Mouse (Mus musculus): ENCODE data around the gene Ctdspl. TPM values are rescaled to one million over a fixed set of nuclear protein-coding genes. Genes with fewer than 3 reads are reported as not detected.

Ctdspl gene
- polyA plus RNA-seq, 1 experiment from 2014 or later, result 27.8 TPM

- no peak for ATAC-seq
- Histone ChIP-seq H3K27ac (ENCODE audit: low read length) (peak overlapping the region; percentile 95), H3K27me3 (replicated peaks; ENCODE audit: insufficient read depth, low read length) (no peaks in the 10 kb centered on the region), H3K9ac (replicated peaks; ENCODE audit: low read depth) (0 out of 2 replicates have a peak overlapping the region, but pooled peaks have one; percentile 16), H3K36me3 (ENCODE audit: insufficient read depth, low read length) (no peaks in the 10 kb centered on the region; the same call in 1 of the 2 replicates), H3K4me2 (replicated peaks; ENCODE audit: low read depth, low read length) (peak overlapping the region; percentile 95), H3K4me3 (ENCODE audit: low read depth, low read length) (no peak overlapping the region), H3K9me3 (ENCODE audit: low read length) (no peaks in the 10 kb centered on the region), H3K4me1 (ENCODE audit: insufficient read depth, low read depth, low read length) (peaks cover 17% of the 10 kb centered on the region; the same call in 1 of the 2 replicates)
- 18% methylated on average over 7 of the region's 7 CpGs for WGBS
- DNase-seq (ENCODE audit: low spot score), result peak; percentile 73
- TF ChIP-seq CTCF (IDR thresholded peaks at IDR 0.05), result no peak
- TF ChIP-seq EP300 (IDR thresholded peaks at IDR 0.05), result no peak
These were observed 2.4 kb downstream of the Ctdspl start for GRCm38 (mm10) chr9:118928656-118929055.

- H3K9ac ChIP-seq (replicated peaks; ENCODE audit: low read depth), result no peak overlapping the region
- no peak overlapping the region for H3K4me2 ChIP-seq (replicated peaks; ENCODE audit: low read depth, low read length)
- H3K36me3 ChIP-seq (ENCODE audit: insufficient read depth, low read length), result no peaks in the 10 kb centered on the region; the same call in 1 of the 2 replicates
- no peaks in the 10 kb centered on the region for H3K27me3 ChIP-seq (replicated peaks; ENCODE audit: insufficient read depth, low read length)
- peaks cover 10% of the 10 kb centered on the region; the same call in 1 of the 2 replicates for H3K4me1 ChIP-seq (ENCODE audit: insufficient read depth, low read depth, low read length)
- 62% methylated on average over 9 of the region's 9 CpGs for WGBS
- no peaks in the 10 kb centered on the region for H3K9me3 ChIP-seq (ENCODE audit: low read length)
- no peak overlapping the region for H3K4me3 ChIP-seq (ENCODE audit: low read depth, low read length)
- ATAC-seq, result no peak
- TF ChIP-seq CTCF (IDR thresholded peaks at IDR 0.05) (no peak), EP300 (IDR thresholded peaks at IDR 0.05) (no peak)
- 0 out of 2 replicates have a peak overlapping the region, but pooled peaks have one; percentile 9 for H3K27ac ChIP-seq (ENCODE audit: low read length)
- no peak for DNase-seq (ENCODE audit: low spot score)
These were observed 4.4 kb downstream of the Ctdspl start for GRCm38 (mm10) chr9:118930611-118931010.

- TF ChIP-seq CTCF (IDR thresholded peaks at IDR 0.05), result peak; percentile 43
- TF ChIP-seq EP300 (IDR thresholded peaks at IDR 0.05), result no peak
- Histone ChIP-seq H3K27ac (ENCODE audit: low read length) (no peak overlapping the region), H3K4me1 (ENCODE audit: insufficient read depth, low read depth, low read length) (peaks cover 4% of the 10 kb centered on the region; the same call in 1 of the 2 replicates), H3K9ac (replicated peaks; ENCODE audit: low read depth) (no peak overlapping the region), H3K9me3 (ENCODE audit: low read length) (no peaks in the 10 kb centered on the region), H3K4me3 (ENCODE audit: low read depth, low read length) (no peak overlapping the region), H3K36me3 (ENCODE audit: insufficient read depth, low read length) (no peaks in the 10 kb centered on the region), H3K27me3 (replicated peaks; ENCODE audit: insufficient read depth, low read length) (no peaks in the 10 kb centered on the region), H3K4me2 (replicated peaks; ENCODE audit: low read depth, low read length) (no peak overlapping the region)
- DNase-seq (ENCODE audit: low spot score), result no peak
- ATAC-seq, result no peak
- 75% methylated on average over 9 of the region's 9 CpGs for WGBS
These were observed 7.5 kb downstream of the Ctdspl start for GRCm38 (mm10) chr9:118933800-118934199.

GRCm38 (mm10) chr9:118934319-118934718 is 8.1 kb downstream of the Ctdspl start:
- WGBS, result 56% methylated on average over 12 of the region's 12 CpGs

GRCm38 (mm10) chr9:118935098-118935497 is 8.8 kb downstream of the Ctdspl start:
- DNase-seq (ENCODE audit: low spot score), result no peak
- H3K27ac ChIP-seq (ENCODE audit: low read length), result no peak overlapping the region
- no peak for TF ChIP-seq CTCF (IDR thresholded peaks at IDR 0.05)
- TF ChIP-seq EP300 (IDR thresholded peaks at IDR 0.05), result no peak
- H3K27me3 ChIP-seq (replicated peaks; ENCODE audit: insufficient read depth, low read length), result no peaks in the 10 kb centered on the region
- no peak for ATAC-seq
- 77% methylated on average over 13 of the region's 13 CpGs for WGBS
- no peak overlapping the region for H3K9ac ChIP-seq (replicated peaks; ENCODE audit: low read depth)
- H3K36me3 ChIP-seq (ENCODE audit: insufficient read depth, low read length), result no peaks in the 10 kb centered on the region
- H3K4me2 ChIP-seq (replicated peaks; ENCODE audit: low read depth, low read length), result no peak overlapping the region
- peaks cover 9% of the 10 kb centered on the region; the same call in 1 of the 2 replicates for H3K4me1 ChIP-seq (ENCODE audit: insufficient read depth, low read depth, low read length)
- no peak overlapping the region for H3K4me3 ChIP-seq (ENCODE audit: low read depth, low read length)
- no peaks in the 10 kb centered on the region for H3K9me3 ChIP-seq (ENCODE audit: low read length)

More at GRCm38 (mm10) chr9:118934319-118934718, 8.1 kb downstream of the Ctdspl start:
- H3K9me3 ChIP-seq (ENCODE audit: low read length), result no peaks in the 10 kb centered on the region
- 0 out of 2 replicates have a peak overlapping the region, but pooled peaks have one; percentile 11 for H3K4me2 ChIP-seq (replicated peaks; ENCODE audit: low read depth, low read length)
- TF ChIP-seq EP300 (IDR thresholded peaks at IDR 0.05) (no peak), CTCF (IDR thresholded peaks at IDR 0.05) (no peak)
- H3K4me1 ChIP-seq (ENCODE audit: insufficient read depth, low read depth, low read length), result peaks cover 4% of the 10 kb centered on the region; the same call in 1 of the 2 replicates
- no peaks in the 10 kb centered on the region for H3K27me3 ChIP-seq (replicated peaks; ENCODE audit: insufficient read depth, low read length)
- 0 out of 2 replicates have a peak overlapping the region, but pooled peaks have one; percentile 27 for H3K27ac ChIP-seq (ENCODE audit: low read length)
- H3K4me3 ChIP-seq (ENCODE audit: low read depth, low read length), result no peak overlapping the region
- DNase-seq (ENCODE audit: low spot score), result no peak
- no peak overlapping the region for H3K9ac ChIP-seq (replicated peaks; ENCODE audit: low read depth)
- no peaks in the 10 kb centered on the region for H3K36me3 ChIP-seq (ENCODE audit: insufficient read depth, low read length)
- no peak for ATAC-seq

DNA sequence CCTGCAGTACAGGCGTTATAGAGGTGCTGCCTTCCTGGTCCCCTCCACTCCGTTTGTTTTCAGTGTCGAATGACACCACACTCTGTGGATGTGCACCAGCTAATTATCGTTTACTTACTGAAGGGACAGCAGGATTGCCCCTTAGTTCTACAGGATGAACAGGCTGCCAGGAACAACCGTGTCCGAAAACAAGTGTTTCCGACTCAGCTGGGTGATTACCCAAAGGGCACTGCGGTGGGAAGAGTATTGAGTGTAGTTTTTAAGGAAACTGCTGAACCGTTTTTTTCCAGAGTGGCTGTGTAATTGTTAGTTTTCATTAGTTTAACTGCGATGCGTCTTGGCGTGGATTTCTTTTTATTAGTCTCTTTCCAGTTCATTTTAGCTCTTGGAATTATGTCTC is 9.8 kb downstream of the Ctdspl start:
- Histone ChIP-seq H3K4me3 (ENCODE audit: low read depth, low read length) (no peak overlapping the region), H3K9me3 (ENCODE audit: low read length) (no peaks in the 10 kb centered on the region), H3K36me3 (ENCODE audit: insufficient read depth, low read length) (no peaks in the 10 kb centered on the region), H3K4me2 (replicated peaks; ENCODE audit: low read depth, low read length) (no peak overlapping the region), H3K4me1 (ENCODE audit: insufficient read depth, low read depth, low read length) (peaks cover 11% of the 10 kb centered on the region; the same call in 1 of the 2 replicates), H3K9ac (replicated peaks; ENCODE audit: low read depth) (no peak overlapping the region), H3K27me3 (replicated peaks; ENCODE audit: insufficient read depth, low read length) (no peaks in the 10 kb centered on the region), H3K27ac (ENCODE audit: low read length) (no peak overlapping the region)
- DNase-seq (ENCODE audit: low spot score) (no peak), ATAC-seq (no peak)
- WGBS, result 60% methylated on average over 12 of the region's 12 CpGs
- TF ChIP-seq EP300 (IDR thresholded peaks at IDR 0.05), result no peak
- TF ChIP-seq CTCF (IDR thresholded peaks at IDR 0.05), result no peak
